Mouse (Mus musculus) kidney, adult 2 months (tissue): ENCODE measurements around the gene Smim15.

Experiments
- CTCF ChIP-seq: fragments of 200-500 bp; conservative IDR thresholded peaks from 2 replicates; pipeline ENCODE4 v1.5.1; 2011; ENCODE audit warnings: low read depth, mild to moderate bottlenecking, control low read depth, low read length, moderate library complexity, mixed read lengths; ENCODE audit not compliant: insufficient read depth, insufficient read length
- POLR2A ChIP-seq: fragments of 200-500 bp; IDR thresholded peaks from one replicate; pipeline ENCODE4 v1.6.1; 2011; ENCODE audit warnings: low read depth, low read length, control low read depth

DNA sequence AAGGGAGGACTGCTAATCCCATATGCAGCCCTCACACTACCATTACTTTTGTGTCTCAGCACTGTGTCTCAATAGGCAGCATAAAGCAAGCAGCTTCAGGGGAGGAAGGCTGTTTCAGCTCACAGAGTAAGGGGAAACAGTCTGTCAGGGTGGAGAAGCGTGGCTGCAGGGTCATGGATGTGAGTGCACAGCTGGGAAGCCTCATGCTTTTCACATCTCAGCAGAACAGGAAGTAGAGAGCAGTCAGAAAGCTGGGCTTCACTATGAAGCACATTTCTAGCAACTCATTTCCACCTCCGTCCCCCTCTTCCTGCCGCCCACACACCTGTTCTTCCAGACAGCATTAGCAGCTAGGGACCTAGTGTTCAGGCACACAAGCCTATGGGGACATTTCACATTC is 12.7 kb downstream of the Smim15 start:
- TF ChIP-seq POLR2A (no peak), CTCF (no peak)
